Mouse (Mus musculus) cerebellum, adult 2 months (tissue): ENCODE data around the gene Pum1. TPM values are rescaled to one million over a fixed set of nuclear protein-coding genes. Genes with fewer than 3 reads are reported as not detected.

Experiments
- DNase-seq, 2 experiments: peaks; one replicate each; pipeline ENCODE4 v3.0.0; 2021
- H3K27ac ChIP-seq: fragments of 200-500 bp; 2 replicates; pipeline ENCODE4 v1.5.1; 2012; ENCODE audit warnings: low read length, control low read depth, inconsistent platforms; ENCODE audit not compliant: insufficient read depth
- H3K27me3 ChIP-seq: fragments of 200-500 bp; 2 replicates; pipeline ENCODE4 v1.6.1; 2012; ENCODE audit warnings: inconsistent platforms, mild to moderate bottlenecking, low read length, moderate library complexity; ENCODE audit not compliant: control insufficient read depth, insufficient read depth
- H3K4me1 ChIP-seq: fragments of 200-500 bp; 2 replicates; pipeline ENCODE4 v1.6.1; 2011; ENCODE audit warnings: low read length; ENCODE audit not compliant: control insufficient read depth, insufficient read depth
- H3K4me3 ChIP-seq: fragments of 200-500 bp; replicated peaks from 2 replicates; pipeline ENCODE3; 2011; ENCODE audit warnings: mild to moderate bottlenecking, low read depth, low read length, control low read depth; ENCODE audit not compliant: insufficient read depth
- CTCF ChIP-seq: fragments of 200-500 bp; IDR thresholded peaks from 2 replicates; pipeline ENCODE4 v1.5.1; 2011; ENCODE audit warnings: low read depth, mild to moderate bottlenecking, control low read depth, low read length, moderate library complexity, borderline replicate concordance; ENCODE audit not compliant: insufficient read depth
- POLR2A ChIP-seq: fragments of 200-500 bp; IDR thresholded peaks from 2 replicates; pipeline ENCODE4 v1.6.1; 2011; ENCODE audit warnings: low read length, control low read depth, borderline replicate concordance; ENCODE audit not compliant: insufficient read depth
- whole genome bisulfite sequencing: fragments of 180-500 bp; shearing (Covaris S2); methylation state at CpG from one replicate; pipeline ENCODE4 v1.1.7; 2018; 5-methylcytosine and 5-hydroxymethylcytosine counted together
- polyA plus RNA-seq: library from polyadenylated mRNA; depleted of rRNA; stranded (reverse); fragments of >200 nt; gene quantifications from 2 replicates; pipeline ENCODE4 v1.2.3, GENCODE M21; 2012

Gene Pum1
- polyA plus RNA-seq, 1 experiment: 49.6 TPM

DNA sequence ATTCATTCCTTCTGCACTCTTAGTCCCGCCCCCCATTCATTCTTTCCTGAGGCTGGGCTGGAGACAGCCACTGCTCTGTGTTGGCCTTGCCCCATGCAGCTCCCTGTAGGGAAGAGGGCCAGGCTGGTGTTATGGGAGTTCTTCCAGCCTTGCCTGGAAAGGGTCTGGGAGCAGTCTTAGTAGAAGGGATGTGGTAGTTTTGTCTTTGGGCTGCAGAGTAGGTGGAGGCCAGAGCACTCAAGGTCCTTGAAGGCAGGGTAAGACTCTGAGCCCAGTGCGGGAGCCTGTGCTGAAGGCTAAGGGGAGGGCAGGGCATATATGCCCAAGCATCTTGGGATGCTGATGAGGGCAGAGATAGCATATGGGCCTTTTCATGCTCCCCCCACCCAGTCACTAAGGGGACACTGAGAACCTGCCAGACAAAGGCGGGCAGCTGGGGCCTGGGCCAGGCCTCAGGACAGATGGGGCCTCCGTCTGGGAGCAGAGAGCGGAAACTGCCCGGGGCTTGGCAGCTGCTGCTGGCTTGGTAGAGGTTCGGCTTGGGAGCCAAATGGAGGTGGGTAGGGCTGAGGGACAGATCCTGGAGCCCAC lies 141.7 kb downstream of the Pum1 start:
- H3K4me1 ChIP-seq: peaks cover 53% of the 10 kb centered on the region
- WGBS: 19% methylated on average over 7 of the region's 7 CpGs
- no peaks in the 10 kb centered on the region for H3K27me3 ChIP-seq
- no peak overlapping the region for H3K4me3 ChIP-seq
- DNase-seq: peak; percentile 90 to 93
- peak overlapping the region; percentile 92 for H3K27ac ChIP-seq
- no peak for TF ChIP-seq POLR2A
- no peak for TF ChIP-seq CTCF

- no peak overlapping the region for H3K4me3 ChIP-seq
- H3K4me1 ChIP-seq: peaks cover 51% of the 10 kb centered on the region
- H3K27ac ChIP-seq: peak overlapping the region; percentile 92
- peak; percentile 50 to 57 for DNase-seq
- H3K27me3 ChIP-seq: no peaks in the 10 kb centered on the region
- WGBS: 18% methylated on average over 7 of the region's 7 CpGs
- TF ChIP-seq CTCF (no peak), POLR2A (no peak)
These were observed 142.6 kb downstream of the Pum1 start for GRCm38 (mm10) chr4:130805746-130806145.

DNA sequence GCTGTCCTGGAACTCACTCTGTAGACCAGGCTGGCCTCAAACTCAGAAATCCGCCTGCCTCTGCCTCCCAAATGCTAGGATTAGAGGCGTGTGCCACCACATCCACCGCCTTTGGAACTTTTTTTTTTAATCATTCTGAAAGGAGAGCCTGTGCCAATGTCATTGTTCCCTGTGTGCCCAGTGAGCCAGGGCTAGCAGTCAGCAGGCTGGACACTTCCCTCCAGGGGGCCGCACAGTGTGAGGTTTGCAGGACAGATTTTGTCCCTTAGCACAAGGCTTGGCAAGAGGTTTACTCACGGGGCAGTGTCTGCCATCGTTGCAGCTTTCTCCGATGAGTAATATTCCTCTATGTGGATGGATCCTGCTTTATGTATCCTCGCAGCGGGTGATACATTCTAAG lies 143.6 kb downstream of the Pum1 start:
- TF ChIP-seq POLR2A (no peak), CTCF (no peak)
- Histone ChIP-seq H3K27ac (no peak overlapping the region), H3K4me3 (no peak overlapping the region), H3K27me3 (no peaks in the 10 kb centered on the region), H3K4me1 (peaks cover 61% of the 10 kb centered on the region)
- DNase-seq: peak in 1 of 2 experiments; percentile 68
- 62% methylated on average over 9 of the region's 9 CpGs for WGBS

DNA sequence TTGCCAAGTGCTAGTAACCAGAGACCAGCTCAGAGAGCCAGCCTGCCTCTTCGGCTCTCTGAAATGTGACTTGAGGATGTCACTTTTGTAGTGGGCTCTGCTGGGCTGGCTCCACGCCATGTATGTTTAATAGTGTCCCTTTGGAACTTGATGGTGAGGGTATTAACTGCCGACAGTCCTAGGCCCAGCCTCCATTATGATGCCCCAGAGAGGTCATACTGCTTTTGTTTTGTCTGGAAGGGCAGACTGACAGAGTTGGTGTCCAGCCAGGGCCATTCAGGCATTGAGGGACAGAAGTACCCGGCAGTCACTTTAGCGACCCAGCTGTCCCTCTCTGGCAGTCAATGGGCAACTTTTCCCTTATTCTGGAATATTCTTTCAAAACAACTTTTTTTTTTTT lies 146.7 kb downstream of the Pum1 start:
- peak in 1 of 2 experiments; percentile 54 for DNase-seq
- Histone ChIP-seq H3K4me3 (no peak overlapping the region), H3K27me3 (no peaks in the 10 kb centered on the region), H3K4me1 (peaks cover 64% of the 10 kb centered on the region), H3K27ac (no peak overlapping the region)
- 48% methylated on average over 5 of the region's 5 CpGs for WGBS
- TF ChIP-seq CTCF: no peak
- no peak for TF ChIP-seq POLR2A

- WGBS: 42% methylated on average over 3 of the region's 3 CpGs
- peaks cover 58% of the 10 kb centered on the region for H3K4me1 ChIP-seq
- DNase-seq: peak in 1 of 2 experiments; percentile 52
- H3K4me3 ChIP-seq: no peak overlapping the region
- TF ChIP-seq POLR2A: no peak
- no peak for TF ChIP-seq CTCF
- H3K27me3 ChIP-seq: no peaks in the 10 kb centered on the region
- H3K27ac ChIP-seq: no peak overlapping the region
These were observed 147.7 kb downstream of the Pum1 start for GRCm38 (mm10) chr4:130810845-130811244.

DNA sequence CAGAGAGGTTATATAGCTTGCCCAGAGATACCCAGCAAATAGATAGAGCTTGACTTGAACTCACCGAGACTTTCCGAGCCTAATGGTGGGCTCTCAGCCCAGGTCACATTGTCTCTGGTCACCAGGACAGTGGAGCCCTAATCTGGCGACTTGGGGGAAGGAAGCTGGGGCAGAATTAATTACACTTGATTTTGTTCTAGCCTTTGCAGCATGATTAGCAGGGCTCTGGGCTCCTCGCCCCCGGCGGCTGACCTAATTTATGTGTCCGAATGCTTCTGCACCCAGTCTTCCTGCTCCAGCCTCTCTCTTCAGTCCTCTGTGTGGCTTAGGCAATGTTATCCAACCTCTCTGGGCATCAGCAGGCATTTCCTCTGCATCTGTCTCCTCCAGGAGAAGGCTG lies 148.3 kb downstream of the Pum1 start:
- 53% methylated on average over 7 of the region's 7 CpGs for WGBS
- H3K4me3 ChIP-seq: no peak overlapping the region
- H3K27ac ChIP-seq: no peak overlapping the region
- no peak for TF ChIP-seq CTCF
- TF ChIP-seq POLR2A: no peak
- peak in 1 of 2 experiments; percentile 55 for DNase-seq
- no peaks in the 10 kb centered on the region for H3K27me3 ChIP-seq
- peaks cover 54% of the 10 kb centered on the region for H3K4me1 ChIP-seq

- WGBS: 49% methylated on average over 2 of the region's 2 CpGs
- Histone ChIP-seq H3K27me3 (no peaks in the 10 kb centered on the region), H3K4me1 (peaks cover 44% of the 10 kb centered on the region), H3K27ac (no peak overlapping the region), H3K4me3 (no peak overlapping the region)
- peak in 1 of 2 experiments; percentile 59 for DNase-seq
- no peak for TF ChIP-seq CTCF
- TF ChIP-seq POLR2A: no peak
These were observed 150.8 kb downstream of the Pum1 start for GRCm38 (mm10) chr4:130813958-130814357.

- 66% methylated on average over 8 of the region's 8 CpGs for WGBS
- H3K27me3 ChIP-seq: no peaks in the 10 kb centered on the region
- no peak overlapping the region for H3K4me3 ChIP-seq
- H3K27ac ChIP-seq: no peak overlapping the region
- no peak for DNase-seq
- TF ChIP-seq POLR2A (no peak), CTCF (no peak)
- peaks cover 35% of the 10 kb centered on the region for H3K4me1 ChIP-seq
These were observed 151.7 kb downstream of the Pum1 start for GRCm38 (mm10) chr4:130814742-130815330.
